Mouse (Mus musculus) spleen, adult 2 months (tissue): ENCODE data around the gene Glt8d2.

Experiments used
- CTCF ChIP-seq: fragments of 200-500 bp; IDR thresholded peaks from 2 replicates; pipeline ENCODE4 v1.5.1; 2011; ENCODE audit warnings: mild to moderate bottlenecking, inconsistent platforms; ENCODE audit not compliant: insufficient read depth, insufficient read length, insufficient replicate concordance; ENCODE audit errors: extremely low read depth
- POLR2A ChIP-seq: fragments of 200-500 bp; IDR thresholded peaks from 2 replicates; pipeline ENCODE4 v1.6.1; 2011; ENCODE audit warnings: low read depth, low read length, inconsistent platforms

- TF ChIP-seq POLR2A (no peak), CTCF (no peak)
Observed at GRCm38 (mm10) chr10:82685440-82685839, 5.0 kb downstream of the Glt8d2 start.
